Mouse (Mus musculus) megakaryocyte, embryonic 14.5 days (primary cell): ENCODE results near the gene Srgap3. TPM values are rescaled to one million over a fixed set of nuclear protein-coding genes. Genes with fewer than 3 reads are reported as not detected.
A peak's percentile ranks its signal among the peaks of the same experiment; 100 is the strongest.

Experiments used
- H3K27me3 ChIP-seq: replicated peaks from 2 replicates; pipeline ENCODE3; 2012; ENCODE audit warnings: inconsistent platforms
- H3K36me3 ChIP-seq: replicated peaks from 2 replicates; pipeline ENCODE3; 2012; ENCODE audit warnings: low read length, inconsistent platforms, mixed read lengths
- H3K4me1 ChIP-seq: 2 replicates; pipeline ENCODE4 v1.6.1; 2012; ENCODE audit warnings: inconsistent platforms
- H3K4me3 ChIP-seq: replicated peaks from 2 replicates; pipeline ENCODE3; 2012; ENCODE audit warnings: moderate library complexity, mild to moderate bottlenecking, inconsistent platforms
- H3K9me3 ChIP-seq: 2 replicates; pipeline ENCODE4 v1.6.1; 2012; ENCODE audit warnings: inconsistent platforms
- FLI1 ChIP-seq: IDR thresholded peaks from 2 replicates; pipeline ENCODE4 v1.6.1; 2012; ENCODE audit warnings: low read length, inconsistent platforms, mixed read lengths
- GATA1 ChIP-seq: IDR thresholded peaks from 3 replicates; pipeline ENCODE4 v1.6.1; 2012; ENCODE audit warnings: mixed read lengths, low read length, inconsistent platforms, borderline replicate concordance
- polyA plus RNA-seq: library from polyadenylated mRNA; stranded (reverse); fragments of >175 nt; gene quantifications from 2 replicates; pipeline ENCODE4 v1.2.3, GENCODE M21; 2012; ENCODE audit warnings: low replicate concordance; ENCODE audit not compliant: insufficient read depth

The Srgap3 gene
- polyA plus RNA-seq, 1 experiment: 8.3 TPM

DNA sequence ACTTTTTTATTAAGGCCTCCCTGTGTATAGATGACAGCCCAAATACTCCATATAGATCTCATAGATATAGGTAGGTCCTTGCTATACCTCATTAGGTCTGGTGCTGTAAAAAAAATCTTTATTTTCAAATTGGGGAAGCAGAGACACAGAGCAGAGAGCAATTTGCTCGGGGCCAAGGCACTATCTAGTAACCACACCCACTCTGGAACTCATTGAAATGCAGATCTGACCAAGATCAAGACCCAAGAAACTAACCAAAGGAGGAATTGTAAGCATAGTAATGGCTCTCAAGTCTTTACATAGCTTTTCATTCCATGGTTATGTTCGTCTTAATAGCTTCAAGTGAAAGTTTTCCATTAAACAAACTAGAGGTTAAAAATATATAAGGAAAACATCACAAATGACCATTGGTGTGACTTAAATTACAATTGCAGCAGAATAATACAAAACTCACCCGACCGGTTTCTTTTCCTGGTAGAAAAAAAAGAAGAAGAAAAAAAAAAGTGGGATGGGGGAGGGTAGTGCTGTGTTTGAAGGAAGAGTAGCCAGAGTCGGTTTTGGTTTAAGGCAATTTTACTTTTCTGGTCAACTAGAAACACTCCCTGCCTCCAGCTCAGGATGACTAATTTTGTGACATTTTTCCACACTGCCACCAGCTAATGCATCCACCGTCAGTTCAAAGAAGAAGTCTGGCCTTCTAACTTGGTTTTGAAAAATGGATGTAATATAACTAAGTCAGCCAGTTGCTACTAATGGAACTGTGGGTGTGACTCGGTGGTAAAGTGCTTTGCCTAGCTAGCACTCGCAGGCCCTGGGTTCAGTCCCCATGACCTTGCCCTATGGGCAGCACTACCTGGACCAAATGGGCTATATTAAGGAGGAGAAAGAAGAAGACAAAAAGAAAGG, 3.4 kb upstream of the Srgap3 start:
- TF ChIP-seq GATA1: no peak
- no peak overlapping the region for H3K4me3 ChIP-seq
- no peaks in the 10 kb centered on the region for H3K9me3 ChIP-seq
- no peaks in the 10 kb centered on the region for H3K27me3 ChIP-seq
- no peaks in the 10 kb centered on the region for H3K36me3 ChIP-seq
- H3K4me1 ChIP-seq: peaks cover 85% of the 10 kb centered on the region

GRCm38 (mm10) chr6:112949220-112949619, 2.2 kb upstream of the Srgap3 start:
- Histone ChIP-seq H3K27me3 (no peaks in the 10 kb centered on the region), H3K36me3 (no peaks in the 10 kb centered on the region), H3K4me3 (peak overlapping the region; percentile 30), H3K4me1 (peaks cover 84% of the 10 kb centered on the region), H3K9me3 (no peaks in the 10 kb centered on the region)
- TF ChIP-seq FLI1: no peak
- no peak for TF ChIP-seq GATA1

DNA sequence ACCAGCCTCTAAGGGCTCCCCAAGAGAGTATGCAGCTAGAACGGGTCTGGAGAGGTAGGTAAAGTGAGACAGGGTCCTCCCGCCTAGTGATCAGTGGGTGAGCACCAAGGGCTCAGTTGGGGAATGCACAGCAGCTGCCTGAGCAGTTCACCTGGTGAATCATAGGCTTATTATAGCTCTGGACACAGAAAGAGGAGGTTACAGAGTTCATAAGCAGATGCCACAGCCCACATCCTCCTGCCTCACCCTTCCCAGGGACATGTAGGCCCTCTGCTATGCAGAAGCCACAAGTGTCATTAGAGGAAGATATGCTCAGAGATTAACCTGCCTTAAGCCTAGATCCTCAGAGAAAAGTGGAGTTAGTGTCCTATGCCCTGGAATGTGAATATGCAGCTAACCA, 1.4 kb upstream of the Srgap3 start:
- TF ChIP-seq GATA1 (no peak; the same call in 2 of the 3 replicates), FLI1 (no peak)
- H3K4me1 ChIP-seq: peaks cover 84% of the 10 kb centered on the region
- no peaks in the 10 kb centered on the region for H3K27me3 ChIP-seq

GRCm38 (mm10) chr6:112946021-112946811, 850 bp downstream of the Srgap3 start:
- no peaks in the 10 kb centered on the region for H3K9me3 ChIP-seq
- no peak for TF ChIP-seq GATA1
- TF ChIP-seq FLI1: no peak
- H3K4me1 ChIP-seq: peaks cover 91% of the 10 kb centered on the region
- peak overlapping the region; percentile 98 for H3K4me3 ChIP-seq
- H3K27me3 ChIP-seq: no peaks in the 10 kb centered on the region
- peaks cover 29% of the 10 kb centered on the region for H3K36me3 ChIP-seq

More for the DNA sequence above, 1.4 kb upstream of the Srgap3 start:
- Histone ChIP-seq H3K4me3 (peak overlapping the region; percentile 39), H3K36me3 (peaks cover 7% of the 10 kb centered on the region), H3K9me3 (no peaks in the 10 kb centered on the region)

DNA sequence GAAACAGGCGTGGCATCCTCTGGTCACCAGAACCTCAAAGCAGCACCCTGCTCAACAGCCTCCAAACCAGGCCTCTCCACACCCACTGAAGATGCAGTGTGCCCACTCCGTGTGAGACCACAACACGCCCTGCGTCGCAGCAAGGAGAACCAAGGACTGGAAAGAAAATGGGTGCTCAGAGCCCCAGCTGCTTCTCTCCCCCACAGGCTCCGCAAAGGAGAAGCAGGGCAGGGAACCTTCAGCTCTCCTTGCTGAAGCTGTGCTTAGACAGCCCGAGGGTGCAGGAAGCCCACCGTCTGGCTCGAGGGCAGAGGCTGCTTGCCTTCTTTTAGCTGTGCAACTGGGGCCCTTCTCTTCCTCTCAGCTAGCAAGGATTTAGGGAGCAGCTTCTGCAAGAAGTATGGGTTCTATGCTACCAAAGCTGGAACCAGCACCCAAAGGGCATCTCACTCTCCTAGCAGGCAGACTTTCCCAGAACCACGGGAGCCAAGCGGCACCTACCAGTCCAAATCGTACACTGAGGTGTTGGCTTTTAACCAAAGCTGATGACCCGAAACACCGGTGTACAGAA, 1.8 kb downstream of the Srgap3 start:
- peaks cover 91% of the 10 kb centered on the region for H3K4me1 ChIP-seq
- no peaks in the 10 kb centered on the region for H3K9me3 ChIP-seq
- H3K27me3 ChIP-seq: no peaks in the 10 kb centered on the region
- H3K36me3 ChIP-seq: peaks cover 38% of the 10 kb centered on the region
- H3K4me3 ChIP-seq: peak overlapping the region; percentile 98
- TF ChIP-seq GATA1: no peak
- no peak for TF ChIP-seq FLI1

DNA sequence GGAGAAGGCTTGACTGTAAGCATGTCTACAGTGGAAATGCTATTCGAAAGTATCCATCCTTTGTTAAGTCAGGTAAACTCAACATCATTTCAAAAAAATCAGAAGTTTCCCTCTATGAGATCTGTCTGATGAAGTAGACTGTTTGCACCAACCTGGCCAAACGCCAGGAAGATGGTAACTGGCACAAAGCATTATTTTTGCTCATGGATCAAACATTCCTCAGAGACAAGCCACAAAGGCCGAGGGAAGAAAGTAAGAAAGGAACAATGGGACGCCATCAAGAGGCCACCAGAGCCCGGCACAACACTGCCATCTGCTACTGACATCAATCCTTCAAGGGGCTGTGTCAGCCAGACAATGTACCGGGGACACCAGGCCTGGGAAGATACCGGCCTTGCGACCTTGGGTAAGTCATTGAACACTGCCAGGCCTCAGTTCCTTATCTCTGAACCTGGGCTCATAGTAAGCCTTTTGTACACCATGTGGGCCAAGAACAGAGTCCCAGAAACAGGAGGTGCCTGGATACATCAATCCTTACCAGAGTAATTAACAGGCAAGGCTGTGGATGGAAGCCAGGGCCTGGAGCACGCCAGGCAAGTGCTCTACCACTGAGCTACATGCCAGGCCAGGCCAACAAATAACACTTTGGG, 3.3 kb downstream of the Srgap3 start:
- peaks cover 54% of the 10 kb centered on the region for H3K36me3 ChIP-seq
- H3K4me1 ChIP-seq: peaks cover 91% of the 10 kb centered on the region
- TF ChIP-seq GATA1 (no peak), FLI1 (no peak)
- peak overlapping the region; percentile 83 for H3K4me3 ChIP-seq
- no peaks in the 10 kb centered on the region for H3K9me3 ChIP-seq
- no peaks in the 10 kb centered on the region for H3K27me3 ChIP-seq

GRCm38 (mm10) chr6:112939281-112939680, 7.8 kb downstream of the Srgap3 start:
- Histone ChIP-seq H3K36me3 (peaks cover 90% of the 10 kb centered on the region), H3K4me1 (peaks cover 93% of the 10 kb centered on the region), H3K4me3 (peak overlapping the region; percentile 4), H3K9me3 (no peaks in the 10 kb centered on the region), H3K27me3 (no peaks in the 10 kb centered on the region)
- TF ChIP-seq FLI1 (no peak), GATA1 (no peak)

DNA sequence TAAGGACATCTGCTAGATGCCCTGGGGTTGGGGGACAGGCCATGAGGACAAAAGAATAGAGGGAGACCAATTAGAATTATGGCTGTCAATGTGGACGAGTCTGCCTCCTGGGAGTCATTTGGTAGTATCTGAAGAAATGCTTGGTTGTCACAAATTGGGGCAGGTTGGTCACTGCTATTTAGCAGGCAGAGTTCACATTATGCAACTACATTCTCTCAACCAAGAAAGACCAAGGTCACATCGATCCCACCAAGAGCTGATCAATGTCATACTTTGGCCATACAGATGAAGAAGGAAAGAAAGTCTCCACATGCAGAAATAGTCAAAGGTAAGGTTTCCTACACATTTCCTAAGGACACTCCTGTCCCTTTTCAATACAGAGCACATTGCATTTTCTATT, 9.3 kb downstream of the Srgap3 start:
- Histone ChIP-seq H3K9me3 (no peaks in the 10 kb centered on the region), H3K4me1 (peaks cover 91% of the 10 kb centered on the region), H3K36me3 (peaks cover 91% of the 10 kb centered on the region), H3K27me3 (no peaks in the 10 kb centered on the region), H3K4me3 (no peak overlapping the region)
- TF ChIP-seq FLI1: no peak
- TF ChIP-seq GATA1: no peak

- Histone ChIP-seq H3K36me3 (peaks cover 83% of the 10 kb centered on the region), H3K4me3 (no peak overlapping the region), H3K9me3 (no peaks in the 10 kb centered on the region), H3K27me3 (no peaks in the 10 kb centered on the region), H3K4me1 (peaks cover 91% of the 10 kb centered on the region)
- TF ChIP-seq GATA1 (no peak), FLI1 (no peak)
Measured at GRCm38 (mm10) chr6:112934501-112934900, 12.6 kb downstream of the Srgap3 start.
